Mouse (Mus musculus): ENCODE measurements around the gene Itga9. TPM values are rescaled to one million over a fixed set of nuclear protein-coding genes. Genes with fewer than 3 reads are reported as not detected.

Gene Itga9
- total RNA-seq, 4 experiments from 2014 or later = 5.6 to 6.3 (median 6.1) TPM

DNA sequence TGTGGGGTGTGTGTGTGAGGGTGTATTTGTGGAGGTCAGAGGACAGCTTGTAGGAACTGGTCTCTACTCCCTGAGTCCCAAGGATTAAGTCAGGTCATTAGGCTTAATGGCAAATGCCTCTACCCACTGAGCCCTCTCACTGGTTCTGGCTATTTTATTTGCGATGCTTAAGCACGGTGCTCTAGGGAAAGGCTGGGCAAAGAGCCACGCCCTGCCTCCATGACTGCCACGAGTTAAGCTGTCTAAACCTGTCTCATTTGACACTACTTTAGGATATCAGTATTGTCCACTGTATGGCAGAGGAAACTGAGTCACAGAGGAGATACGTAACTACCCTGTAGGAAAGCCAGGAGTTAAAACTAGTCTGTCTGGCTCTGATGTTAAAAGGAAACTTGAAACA lies 337.5 kb downstream of the Itga9 start:
- DNase-seq (ENCODE audit: low spot score in 2 of 2) = no peak

DNA sequence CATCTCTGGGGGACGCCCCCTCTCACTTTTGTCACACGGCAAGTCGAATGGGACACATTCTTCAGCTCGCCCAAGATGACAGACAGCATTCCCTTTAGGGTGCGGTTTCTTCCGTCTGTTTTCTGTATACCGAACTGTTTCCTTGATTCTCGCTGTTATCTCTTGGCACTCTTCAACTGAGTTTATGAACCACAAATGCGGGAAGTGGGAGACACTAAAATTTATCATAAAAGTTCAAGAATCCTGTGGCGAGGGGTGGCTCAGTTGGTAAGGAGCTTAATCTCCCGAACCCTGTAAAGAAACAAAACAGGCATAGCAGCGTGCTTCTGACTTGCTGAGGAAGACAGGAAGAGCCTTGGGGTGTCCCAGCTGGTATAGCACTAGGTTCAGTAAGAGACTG lies 337.9 kb downstream of the Itga9 start:
- DNase-seq (ENCODE audit: low spot score in 2 of 2) = no peak

DNA sequence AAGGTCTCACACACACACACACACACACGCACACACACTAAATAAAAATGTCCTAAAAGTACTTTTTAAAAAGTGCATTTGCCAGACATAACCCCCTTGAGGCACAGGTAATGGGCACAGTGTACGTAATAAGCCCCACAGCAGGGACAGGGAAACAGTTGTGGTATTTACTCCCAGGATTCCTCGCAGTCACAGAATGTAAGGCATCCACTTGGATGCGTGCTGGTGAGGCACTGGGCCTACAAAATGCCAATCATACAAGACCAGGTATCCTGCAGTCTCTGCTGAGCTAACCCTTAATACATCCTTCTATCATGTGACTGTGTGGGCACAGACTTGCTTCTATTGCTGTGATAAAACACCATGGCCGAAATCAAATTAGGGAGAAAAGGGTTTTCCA lies 342.0 kb downstream of the Itga9 start:
- no peak for DNase-seq (ENCODE audit: low spot score in 2 of 2)

DNA sequence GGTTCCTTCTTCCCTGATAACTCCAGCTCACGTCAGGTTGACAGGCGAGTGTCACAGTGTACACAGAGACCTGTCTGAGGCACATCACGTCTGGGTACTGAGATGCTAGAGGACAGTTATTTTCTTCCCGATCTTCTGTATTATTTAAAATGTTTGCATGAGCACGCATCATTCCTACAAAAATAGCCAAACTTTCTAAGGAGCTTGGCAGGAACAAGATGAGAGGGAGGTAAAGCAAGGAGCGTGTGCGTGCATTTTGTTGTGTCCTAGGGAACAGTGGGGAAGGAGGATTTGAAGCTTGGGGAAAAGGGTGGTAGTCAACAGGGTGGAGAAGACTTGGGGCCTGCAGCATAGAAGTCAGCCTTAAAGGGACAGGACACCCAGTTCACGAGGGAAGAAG lies 342.6 kb downstream of the Itga9 start:
- no peak for DNase-seq (ENCODE audit: low spot score in 2 of 2)

DNA sequence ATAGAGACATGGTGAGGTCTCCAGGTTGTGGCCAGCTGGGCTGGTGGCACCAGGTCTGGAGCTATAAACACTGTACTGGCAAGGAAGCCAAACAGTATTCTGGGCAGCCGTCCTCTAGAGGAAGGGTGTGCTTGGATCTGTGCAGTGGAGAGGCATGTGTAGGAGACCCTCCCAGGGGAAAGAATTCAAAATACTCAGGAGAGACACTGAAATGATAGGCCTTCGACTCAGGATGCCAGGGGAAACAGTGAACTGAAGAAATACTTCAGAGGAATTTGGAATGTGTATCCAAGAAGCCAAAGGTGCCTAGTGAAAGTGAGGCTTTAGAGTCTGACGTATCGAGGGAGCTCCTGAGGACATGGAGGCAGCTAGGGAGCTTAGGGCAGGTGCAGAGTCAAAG lies 343.2 kb downstream of the Itga9 start:
- DNase-seq (ENCODE audit: low spot score in 2 of 2) = no peak

DNA sequence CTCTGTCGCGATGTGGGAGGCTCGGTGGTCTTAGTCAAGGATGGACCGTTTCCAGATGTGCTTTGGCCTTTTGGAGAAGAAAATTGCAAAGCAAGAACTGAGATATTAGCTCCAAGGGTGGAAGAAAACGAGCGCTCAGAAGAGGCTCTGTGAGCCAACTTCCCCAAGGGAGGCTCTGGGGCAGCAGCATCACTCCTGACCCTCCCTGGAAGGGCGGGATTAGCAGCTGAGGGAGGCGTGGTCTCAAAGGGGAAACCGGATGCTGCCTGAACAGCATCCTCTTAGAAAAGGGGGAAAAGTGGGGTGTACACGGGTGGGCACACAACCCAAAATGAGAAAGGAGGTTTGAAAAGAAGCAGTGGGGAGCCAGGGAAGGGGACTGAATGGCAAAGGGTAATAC lies 343.6 kb downstream of the Itga9 start:
- no peak for DNase-seq (ENCODE audit: low spot score in 2 of 2)

Other genes starting within 250 kb of the Itga9 start
- gene Eomes, start 128.5 kb upstream of the Itga9 start, total RNA-seq (2022) = 1 to 10 TPM in 1 of 4 experiments, under 1 TPM in 3; 0.18 to 1.0 (median 0.32) TPM
- gene Golga4, start 100.4 kb upstream of the Itga9 start, total RNA-seq (2022) = 100 to 1,000 TPM in 2 of 4 experiments, 10 to 100 TPM in 2; 97.1 to 109 (median 99.4) TPM